Mouse (Mus musculus): Measurements from ENCODE around the gene Ctbs.

GRCm38 (mm10) chr3:146500003-146500809 lies 50.6 kb downstream of the Ctbs start:
- TF ChIP-seq CTCF (IDR thresholded peaks at IDR 0.05; ENCODE audit: control insufficient read depth, insufficient read depth, insufficient read length) (no peak), FOSL1 (IDR thresholded peaks at IDR 0.05; ENCODE audit: insufficient read depth, low read length, poor library complexity, severe bottlenecking) (no peak), MYOD1 (IDR thresholded peaks at IDR 0.05; ENCODE audit: control insufficient read depth, insufficient read length, low read depth) (no peak), USF1 (IDR thresholded peaks at IDR 0.05; ENCODE audit: low read depth) (no peak), MAX (IDR thresholded peaks at IDR 0.05) (no peak), MYOG (IDR thresholded peaks at IDR 0.05; ENCODE audit: control insufficient read depth, extremely low read depth, insufficient read length) (no peak)

All from C2C12 (cell line).